Mouse (Mus musculus): ENCODE results near the gene Lrp3. TPM values are rescaled to one million over a fixed set of nuclear protein-coding genes. Genes with fewer than 3 reads are reported as not detected.
"Not testable (repeated sequence)": the region's sequence is repeated elsewhere in the genome, so short reads cannot be mapped to it uniquely, and the experiment has no call there.

Lrp3 gene
- 23.9 and 25.6 TPM in 2 replicates for polyA plus RNA-seq (2015; fragmentation: Nextera tagmentation; extraction: Ambion mirVana)

DNA sequence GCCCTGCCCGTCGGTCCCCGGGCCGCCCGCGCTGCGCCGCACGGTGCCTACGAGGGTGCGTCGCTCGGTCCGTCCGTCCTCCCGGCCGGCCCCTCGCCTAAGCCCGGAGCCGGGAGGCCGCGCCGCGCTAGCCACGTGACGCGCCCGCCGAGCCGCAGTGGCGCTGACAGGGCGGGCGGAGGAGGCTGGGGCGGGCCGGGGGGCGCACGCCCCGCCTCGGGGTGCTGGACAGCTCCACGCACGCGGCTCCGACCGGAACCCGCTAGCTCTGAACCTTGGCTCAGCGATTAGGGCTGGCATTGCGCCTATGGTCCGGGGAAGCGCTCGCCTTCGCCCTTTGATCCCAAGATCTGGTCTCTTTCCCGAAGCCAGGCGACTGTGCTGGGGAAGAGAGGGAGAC is at the start of gene Lrp3:
Gene Lrp3 (minus strand): TSS at position 274 of the 400 bp plus-strand sequence.
- Histone ChIP-seq H3K27me3 (ENCODE audit: control insufficient read depth, insufficient read depth, low read depth, low read length) (no peaks in the 10 kb centered on the region), H3K9me3 (replicated peaks; ENCODE audit: control insufficient read depth, low read length, poor library complexity, severe bottlenecking) (no peaks in the 10 kb centered on the region), H3K9ac (ENCODE audit: low read depth, low read length) (peak within 1 kb of the TSS; percentile 93), H3K4me1 (ENCODE audit: control insufficient read depth, insufficient read depth, low read length) (peaks cover 12% of the 10 kb centered on the region), H3K4me3 (ENCODE audit: low read depth, low read length) (peak within 1 kb of the TSS; percentile 77), H3K36me3 (ENCODE audit: control insufficient read depth, insufficient read depth, low read length) (peaks cover 9% of the 10 kb centered on the region), H3K27ac (ENCODE audit: low read length) (peak within 1 kb of the TSS; percentile 88), H3K4me2 (ENCODE audit: low read length) (peak within 1 kb of the TSS; percentile 64)
- WGBS: under 1% methylated on average over 49 of the region's 53 CpGs
- ATAC-seq: peak; percentile 91

DNA sequence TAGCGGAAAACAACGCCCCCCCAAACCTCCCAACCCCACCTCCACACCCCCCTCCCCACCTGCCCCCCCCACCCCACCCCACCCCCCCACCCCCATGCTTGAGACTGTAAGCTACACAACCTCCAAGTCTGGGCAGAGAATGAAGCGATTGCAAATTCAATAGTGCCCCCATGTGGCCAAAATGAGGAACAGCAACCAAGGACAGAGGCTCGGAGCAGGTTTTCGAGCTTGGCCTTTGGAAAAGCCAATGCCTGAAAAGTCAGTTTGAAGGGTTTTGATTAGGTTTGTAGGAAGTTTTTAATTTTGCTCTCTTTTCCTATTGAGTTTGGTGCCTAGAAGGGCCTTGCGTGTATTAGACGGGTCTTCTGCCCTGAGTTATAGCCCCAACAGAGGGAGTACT is 49.4 kb upstream of the Lrp3 start:
- Histone ChIP-seq H3K4me1 (ENCODE audit: control insufficient read depth, insufficient read depth, low read length) (peaks cover 7% of the 10 kb centered on the region), H3K27ac (ENCODE audit: low read length) (no peak overlapping the region), H3K9ac (ENCODE audit: low read depth, low read length) (no peak overlapping the region), H3K4me3 (ENCODE audit: low read depth, low read length) (no peak overlapping the region), H3K9me3 (replicated peaks; ENCODE audit: control insufficient read depth, low read length, poor library complexity, severe bottlenecking) (no peaks in the 10 kb centered on the region), H3K27me3 (ENCODE audit: control insufficient read depth, insufficient read depth, low read depth, low read length) (no peaks in the 10 kb centered on the region), H3K4me2 (ENCODE audit: low read length) (no peak overlapping the region), H3K36me3 (ENCODE audit: control insufficient read depth, insufficient read depth, low read length) (no peaks in the 10 kb centered on the region)
- ATAC-seq: no peak
- 4% methylated on average over 7 of the region's 7 CpGs for WGBS

DNA sequence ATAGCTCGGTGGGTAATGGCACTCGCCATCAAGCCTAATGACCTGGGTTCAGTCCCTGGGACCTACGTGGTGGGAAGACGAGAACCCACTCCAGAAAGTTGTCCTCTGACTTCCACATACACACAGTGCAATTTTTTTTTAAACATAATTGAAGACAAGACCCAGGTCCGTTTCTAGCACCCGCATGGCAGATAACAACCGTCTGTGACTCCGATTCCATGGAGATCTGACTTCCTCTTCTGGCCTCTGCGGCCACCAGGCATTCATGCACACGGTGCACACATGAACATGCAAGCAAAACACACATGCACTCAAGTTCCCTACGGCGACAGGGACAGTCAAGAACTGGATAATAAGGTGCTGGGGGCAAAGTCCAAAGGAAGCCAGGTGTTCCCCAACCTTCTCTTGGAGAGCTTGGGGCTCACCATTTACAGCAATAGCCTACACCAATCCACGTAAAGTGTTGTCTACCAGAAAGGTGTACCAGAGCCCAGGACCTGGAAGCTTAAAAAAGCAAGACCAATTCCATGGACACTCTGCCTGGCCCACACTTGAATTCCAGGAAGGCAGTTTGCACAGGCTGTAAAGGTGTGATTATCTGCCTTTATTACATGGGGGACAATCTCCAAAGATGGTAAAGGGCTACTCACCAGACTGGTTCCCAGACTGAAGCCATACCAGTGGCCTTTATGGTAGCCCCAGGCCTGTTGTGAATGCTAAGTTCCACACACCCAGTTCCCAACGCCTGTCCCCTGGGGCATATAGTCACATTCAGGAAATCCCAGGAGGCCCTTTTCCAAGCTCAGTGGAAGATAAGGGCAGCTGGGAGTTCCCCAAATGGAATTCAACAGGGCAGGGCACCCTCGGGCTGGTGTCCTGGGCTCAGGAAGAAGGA is 48.5 kb upstream of the Lrp3 start:
- Histone ChIP-seq H3K4me1 (ENCODE audit: control insufficient read depth, insufficient read depth, low read length) (no peaks in the 10 kb centered on the region), H3K4me3 (ENCODE audit: low read depth, low read length) (no peak overlapping the region), H3K27me3 (ENCODE audit: control insufficient read depth, insufficient read depth, low read depth, low read length) (no peaks in the 10 kb centered on the region), H3K9ac (ENCODE audit: low read depth, low read length) (no peak overlapping the region), H3K4me2 (ENCODE audit: low read length) (no peak overlapping the region), H3K27ac (ENCODE audit: low read length) (no peak overlapping the region), H3K36me3 (ENCODE audit: control insufficient read depth, insufficient read depth, low read length) (no peaks in the 10 kb centered on the region), H3K9me3 (replicated peaks; ENCODE audit: control insufficient read depth, low read length, poor library complexity, severe bottlenecking) (no peaks in the 10 kb centered on the region; the same call in 1 of the 2 replicates)
- no peak for ATAC-seq
- WGBS: 85% methylated on average over 15 of the region's 15 CpGs

DNA sequence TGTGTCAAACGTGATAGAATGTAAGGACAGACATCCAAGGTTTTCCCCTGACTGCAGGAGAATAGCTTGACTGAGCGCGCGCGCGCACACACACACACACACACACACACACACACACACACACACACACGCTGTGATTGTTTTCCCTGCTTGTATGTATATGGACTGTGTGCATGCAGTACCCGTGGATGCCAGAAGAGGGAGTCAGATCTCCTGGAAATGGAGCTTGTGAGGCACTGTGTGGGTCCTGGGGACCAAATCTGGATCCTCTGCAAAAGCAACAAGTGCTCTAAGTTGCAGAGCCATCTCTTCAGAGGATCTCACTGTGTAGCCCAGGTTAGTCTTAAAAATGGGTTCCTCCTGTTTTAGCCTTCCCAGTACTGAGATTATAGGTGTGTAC is 44.1 kb upstream of the Lrp3 start:
- no peak overlapping the region for H3K27ac ChIP-seq (ENCODE audit: low read length)
- no peaks in the 10 kb centered on the region for H3K27me3 ChIP-seq (ENCODE audit: control insufficient read depth, insufficient read depth, low read depth, low read length)
- no peaks in the 10 kb centered on the region; the same call in 1 of the 2 replicates for H3K9me3 ChIP-seq (replicated peaks; ENCODE audit: control insufficient read depth, low read length, poor library complexity, severe bottlenecking)
- H3K36me3 ChIP-seq (ENCODE audit: control insufficient read depth, insufficient read depth, low read length): no peaks in the 10 kb centered on the region
- H3K4me2 ChIP-seq (ENCODE audit: low read length): no peak overlapping the region
- no peaks in the 10 kb centered on the region for H3K4me1 ChIP-seq (ENCODE audit: control insufficient read depth, insufficient read depth, low read length)
- no peak overlapping the region for H3K9ac ChIP-seq (ENCODE audit: low read depth, low read length)
- ATAC-seq: no peak
- no peak overlapping the region for H3K4me3 ChIP-seq (ENCODE audit: low read depth, low read length)
- 86% methylated on average over 8 of the region's 8 CpGs for WGBS

DNA sequence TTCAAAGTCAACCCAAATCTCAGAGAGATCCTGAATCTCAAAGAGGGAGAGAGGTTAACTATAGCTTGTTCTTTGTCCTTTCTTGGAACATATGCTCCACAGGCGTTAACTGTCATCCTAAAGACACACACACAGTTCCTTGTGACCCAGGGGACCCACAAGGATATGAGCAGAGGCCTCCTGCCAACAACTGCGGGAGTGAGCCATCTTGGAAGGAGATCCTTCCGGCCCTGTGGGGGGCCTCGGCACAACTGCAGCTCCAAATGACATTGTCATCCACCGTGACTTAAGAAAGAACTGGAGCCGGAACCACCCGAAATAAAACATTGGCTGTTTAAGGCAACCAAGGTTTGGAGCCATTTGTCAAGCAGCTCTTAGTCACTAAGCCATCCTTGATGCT is 43.0 kb upstream of the Lrp3 start:
- H3K9me3 ChIP-seq (replicated peaks; ENCODE audit: control insufficient read depth, low read length, poor library complexity, severe bottlenecking): no peaks in the 10 kb centered on the region; the same call in 1 of the 2 replicates
- no peaks in the 10 kb centered on the region for H3K27me3 ChIP-seq (ENCODE audit: control insufficient read depth, insufficient read depth, low read depth, low read length)
- H3K4me2 ChIP-seq (ENCODE audit: low read length): no peak overlapping the region
- ATAC-seq: no peak
- no peak overlapping the region for H3K4me3 ChIP-seq (ENCODE audit: low read depth, low read length)
- no peaks in the 10 kb centered on the region for H3K36me3 ChIP-seq (ENCODE audit: control insufficient read depth, insufficient read depth, low read length)
- H3K27ac ChIP-seq (ENCODE audit: low read length): no peak overlapping the region
- WGBS: 54% methylated on average over 7 of the region's 7 CpGs
- H3K9ac ChIP-seq (ENCODE audit: low read depth, low read length): no peak overlapping the region
- H3K4me1 ChIP-seq (ENCODE audit: control insufficient read depth, insufficient read depth, low read length): no peaks in the 10 kb centered on the region

DNA sequence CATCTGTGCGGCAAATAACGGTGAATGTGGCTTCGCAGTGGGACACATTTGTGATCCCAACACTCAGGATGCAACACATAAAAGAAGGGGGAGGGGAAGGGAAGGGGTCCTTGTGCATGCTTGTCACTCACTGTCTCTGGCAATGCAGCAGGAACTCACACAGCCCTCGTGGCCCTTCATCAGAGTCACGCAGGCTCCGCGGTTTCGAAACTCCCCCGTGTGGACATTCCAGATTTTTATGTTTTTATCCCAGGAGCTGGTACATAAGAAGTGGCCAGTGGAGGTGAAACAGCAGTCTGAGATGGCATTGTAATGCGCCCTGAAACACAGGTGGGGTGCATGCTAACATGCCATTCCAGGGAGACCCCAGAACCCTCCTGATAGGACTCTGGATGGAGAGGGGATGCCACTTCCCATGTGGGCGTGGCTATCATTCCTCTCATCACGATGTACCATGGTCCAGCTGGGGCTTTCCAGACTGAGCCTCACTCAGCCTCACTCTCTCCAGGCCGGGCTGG is 36.8 kb upstream of the Lrp3 start:
- Histone ChIP-seq H3K36me3 (ENCODE audit: control insufficient read depth, insufficient read depth, low read length) (no peaks in the 10 kb centered on the region), H3K27me3 (ENCODE audit: control insufficient read depth, insufficient read depth, low read depth, low read length) (no peaks in the 10 kb centered on the region), H3K9me3 (replicated peaks; ENCODE audit: control insufficient read depth, low read length, poor library complexity, severe bottlenecking) (no peaks in the 10 kb centered on the region), H3K9ac (ENCODE audit: low read depth, low read length) (peak overlapping the region; percentile 53; the same call in 1 of the 2 replicates), H3K27ac (ENCODE audit: low read length) (peak overlapping the region; percentile 59), H3K4me2 (ENCODE audit: low read length) (peak overlapping the region; percentile 53), H3K4me3 (ENCODE audit: low read depth, low read length) (peak overlapping the region; percentile 29), H3K4me1 (ENCODE audit: control insufficient read depth, insufficient read depth, low read length) (no peaks in the 10 kb centered on the region; the same call in 1 of the 2 replicates)
- peak; percentile 83 for ATAC-seq
- 4% methylated on average over 12 of the region's 13 CpGs for WGBS

DNA sequence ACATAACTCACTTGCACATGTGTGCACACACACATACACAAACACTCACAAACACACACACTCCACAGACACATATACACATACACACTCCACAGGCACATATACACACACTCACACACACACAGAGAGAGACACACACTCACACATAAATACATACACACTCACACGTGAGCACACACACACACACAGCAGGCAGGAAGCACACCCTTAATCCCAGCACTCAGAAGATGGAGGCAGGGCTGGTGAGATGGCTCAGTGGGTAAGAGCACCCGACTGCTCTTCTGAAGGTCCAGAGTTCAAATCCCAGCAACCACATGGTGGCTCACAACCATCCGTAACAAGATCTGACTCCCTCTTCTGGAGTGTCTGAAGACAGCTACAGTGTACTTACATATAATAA is 22.6 kb upstream of the Lrp3 start:
- H3K36me3 ChIP-seq (ENCODE audit: control insufficient read depth, insufficient read depth, low read length); H3K27ac ChIP-seq (ENCODE audit: low read length); H3K9me3 ChIP-seq (replicated peaks; ENCODE audit: control insufficient read depth, low read length, poor library complexity, severe bottlenecking); H3K4me2 ChIP-seq (ENCODE audit: low read length); ATAC-seq; H3K4me1 ChIP-seq (ENCODE audit: control insufficient read depth, insufficient read depth, low read length); H3K9ac ChIP-seq (ENCODE audit: low read depth, low read length); H3K27me3 ChIP-seq (ENCODE audit: control insufficient read depth, insufficient read depth, low read depth, low read length); H3K4me3 ChIP-seq (ENCODE audit: low read depth, low read length): not testable (repeated sequence)
- 68% methylated on average over 2 of the region's 3 CpGs for WGBS

DNA sequence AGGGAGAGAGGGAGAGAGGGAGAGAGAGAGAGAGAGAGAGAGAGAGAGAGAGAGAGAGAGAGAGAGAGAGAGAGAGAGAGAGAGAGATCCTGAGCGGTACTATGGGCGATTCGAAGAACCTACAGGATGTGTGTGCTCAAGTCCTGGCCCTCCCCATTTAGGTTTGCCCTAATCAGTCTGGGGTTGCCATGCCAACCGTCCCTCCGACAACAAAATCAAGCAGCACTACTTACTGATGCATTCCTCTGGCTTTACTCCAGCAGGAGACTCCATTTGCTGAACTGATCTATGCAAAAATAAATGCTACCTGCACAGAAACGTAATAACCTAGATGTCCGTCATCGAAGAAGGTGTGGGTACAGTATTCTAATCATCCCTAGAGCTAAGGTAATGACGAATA is 20.0 kb upstream of the Lrp3 start:
- H3K4me2 ChIP-seq (ENCODE audit: low read length): peak overlapping the region; percentile 47
- peak; percentile 85 for ATAC-seq
- H3K36me3 ChIP-seq (ENCODE audit: control insufficient read depth, insufficient read depth, low read length): no peaks in the 10 kb centered on the region
- H3K27me3 ChIP-seq (ENCODE audit: control insufficient read depth, insufficient read depth, low read depth, low read length): no peaks in the 10 kb centered on the region
- WGBS: 13% methylated on average over 9 of the region's 9 CpGs
- no peaks in the 10 kb centered on the region for H3K9me3 ChIP-seq (replicated peaks; ENCODE audit: control insufficient read depth, low read length, poor library complexity, severe bottlenecking)
- peak overlapping the region; percentile 59 for H3K4me3 ChIP-seq (ENCODE audit: low read depth, low read length)
- peaks cover 9% of the 10 kb centered on the region for H3K4me1 ChIP-seq (ENCODE audit: control insufficient read depth, insufficient read depth, low read length)
- peak overlapping the region; percentile 85 for H3K27ac ChIP-seq (ENCODE audit: low read length)
- peak overlapping the region; percentile 23; the same call in 1 of the 2 replicates for H3K9ac ChIP-seq (ENCODE audit: low read depth, low read length)
